Mouse (Mus musculus) forebrain, embryonic 15.5 days (tissue): ENCODE data around the gene Mlana. TPM values are rescaled to one million over a fixed set of nuclear protein-coding genes. Genes with fewer than 3 reads are reported as not detected.

ENCODE experiments used
- ATAC-seq: fragments of 200-750 bp; cut with Nextera tagmentation; replicated peaks from 2 replicates; pipeline ENCODE4 v1.8.0; 2017; ENCODE audit warnings: mild to moderate bottlenecking, moderate TSS enrichment, moderate library complexity
- H3K27ac ChIP-seq: fragments of 300-500 bp; sonication (generic); replicated peaks from 2 replicates; pipeline ENCODE4 v1.5.1; 2015; ENCODE audit warnings: mild to moderate bottlenecking, inconsistent platforms
- H3K27me3 ChIP-seq: fragments of 300-500 bp; sonication (generic); 2 replicates; pipeline ENCODE4 v1.6.1; 2015; ENCODE audit warnings: inconsistent platforms
- H3K36me3 ChIP-seq: fragments of 300-500 bp; sonication (generic); 2 replicates; pipeline ENCODE4 v1.6.1; 2015; ENCODE audit warnings: mild to moderate bottlenecking, inconsistent platforms
- H3K4me1 ChIP-seq: fragments of 300-500 bp; sonication (generic); 2 replicates; pipeline ENCODE4 v1.6.1; 2015; ENCODE audit warnings: inconsistent platforms
- H3K4me2 ChIP-seq: fragments of 300-500 bp; sonication (generic); replicated peaks from 2 replicates; pipeline ENCODE4 v1.6.1; 2015; ENCODE audit warnings: mild to moderate bottlenecking, inconsistent platforms
- H3K4me3 ChIP-seq: fragments of 300-500 bp; sonication (generic); 2 replicates; pipeline ENCODE4 v1.5.1; 2015; ENCODE audit warnings: mild to moderate bottlenecking, inconsistent platforms
- H3K9ac ChIP-seq: fragments of 300-500 bp; sonication (generic); replicated peaks from 2 replicates; pipeline ENCODE4 v1.6.1; 2015; ENCODE audit warnings: mild to moderate bottlenecking, inconsistent platforms
- H3K9me3 ChIP-seq: fragments of 300-500 bp; sonication (generic); 2 replicates; pipeline ENCODE4 v1.6.1; 2016; ENCODE audit warnings: inconsistent platforms
- WGBS: fragments of 180-500 bp; shearing (Covaris S2); methylation state at CpG from one replicate; pipeline ENCODE4 v1.1.7; 2015; ENCODE audit warnings: mixed read lengths; 5-methylcytosine and 5-hydroxymethylcytosine counted together
- polyA plus RNA-seq: library from polyadenylated mRNA; unstranded; fragments of >200 nt; fragmentation: Nextera tagmentation; extraction: Ambion mirVana; gene quantifications from 2 replicates; pipeline ENCODE4 v1.2.1, GENCODE M21; 2015

The Mlana gene
- polyA plus RNA-seq, result not detected in 2 replicates

DNA sequence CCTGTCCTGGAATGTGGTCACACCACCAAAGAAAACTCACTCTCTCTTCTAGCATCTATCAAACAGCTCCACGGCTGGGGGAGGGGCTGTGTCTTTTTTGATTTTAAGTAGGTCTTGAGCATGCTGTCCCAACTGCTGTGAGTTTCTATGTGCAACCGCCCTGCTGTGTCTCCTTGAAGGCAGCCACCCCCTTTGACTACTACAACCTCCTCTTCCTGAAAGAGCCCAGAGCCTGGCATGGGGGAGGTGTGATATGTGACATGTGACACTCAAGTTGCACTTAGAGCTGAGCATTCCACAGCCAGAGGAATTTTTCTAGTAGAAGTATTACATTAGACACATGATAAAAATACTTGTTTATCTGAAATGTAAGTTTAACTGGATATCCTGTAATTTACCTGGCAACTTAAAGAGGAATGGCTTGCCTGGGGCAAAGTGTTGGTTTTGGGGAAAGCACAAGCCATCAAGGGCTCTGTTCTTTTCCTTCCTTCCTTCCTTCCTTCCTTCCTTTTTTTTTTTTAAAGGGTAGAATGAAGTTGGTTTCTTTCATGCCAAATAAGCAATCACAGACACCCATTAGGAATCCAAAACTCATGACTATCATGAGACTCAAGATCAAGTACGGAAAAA, at the start of gene Mlana:
TSS of gene Mlana (plus strand) at position 580 of the 630 bp plus-strand sequence.
- H3K27me3 ChIP-seq, result no peaks in the 10 kb centered on the region
- no peak within 1 kb of the TSS for H3K27ac ChIP-seq
- no peak within 1 kb of the TSS for H3K4me2 ChIP-seq
- 55% methylated on average over 3 of the region's 3 CpGs for WGBS
- H3K9ac ChIP-seq, result no peak within 1 kb of the TSS
- no peak for ATAC-seq
- no peaks in the 10 kb centered on the region for H3K36me3 ChIP-seq
- no peaks in the 10 kb centered on the region for H3K9me3 ChIP-seq
- no peak within 1 kb of the TSS for H3K4me3 ChIP-seq
- H3K4me1 ChIP-seq, result no peaks in the 10 kb centered on the region

DNA sequence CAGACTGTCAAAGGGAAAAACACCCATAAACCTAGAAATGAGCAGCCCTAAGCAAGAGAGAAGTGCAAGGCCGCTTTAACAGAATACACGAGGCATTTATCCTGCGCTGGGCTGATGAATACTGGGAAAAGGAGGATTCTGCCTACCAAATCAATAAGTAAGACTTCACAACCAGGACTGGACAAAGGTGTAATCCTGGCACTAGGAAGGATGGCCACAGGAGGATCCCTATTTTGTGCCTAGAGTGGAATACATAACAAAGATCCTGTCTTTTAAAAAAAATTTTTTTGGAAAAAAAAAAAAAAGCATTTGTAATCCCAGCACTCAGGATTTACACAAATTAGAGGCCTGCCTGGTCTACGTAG, 49.1 kb upstream of the Mlana start:
- 28% methylated on average over 4 of the region's 4 CpGs for WGBS
- no peaks in the 10 kb centered on the region for H3K9me3 ChIP-seq
- peak overlapping the region; percentile 98 for H3K4me3 ChIP-seq
- peaks cover 5% of the 10 kb centered on the region for H3K4me1 ChIP-seq
- H3K27ac ChIP-seq, result peak overlapping the region; percentile 93
- H3K27me3 ChIP-seq, result no peaks in the 10 kb centered on the region
- no peaks in the 10 kb centered on the region; the same call in 1 of the 2 replicates for H3K36me3 ChIP-seq
- peak overlapping the region; percentile 86; the same call in 1 of the 2 replicates for H3K9ac ChIP-seq
- no peak for ATAC-seq
- H3K4me2 ChIP-seq, result peak overlapping the region; percentile 62

DNA sequence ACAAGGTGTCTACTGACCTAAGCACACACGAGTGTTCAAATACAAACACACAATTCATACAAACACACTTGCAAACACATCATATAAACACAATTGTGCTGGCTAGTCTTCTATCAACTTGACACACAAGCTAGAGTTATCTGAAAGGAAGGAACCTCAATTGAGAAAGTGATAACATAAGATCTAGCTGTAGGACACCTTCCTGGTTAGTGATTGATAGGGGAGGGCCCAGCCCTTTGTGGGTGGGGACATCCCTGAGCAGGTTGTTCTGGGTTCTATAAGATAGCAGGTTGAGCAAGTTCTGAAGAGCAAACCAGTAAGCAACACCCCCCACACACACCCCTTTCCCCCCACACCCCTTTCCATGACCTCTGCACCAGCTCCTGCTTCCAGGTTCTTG, 47.9 kb upstream of the Mlana start:
- H3K4me2 ChIP-seq, result no peak overlapping the region
- 90% methylated on average over 1 of the region's 1 CpGs for WGBS
- H3K36me3 ChIP-seq, result no peaks in the 10 kb centered on the region; the same call in 1 of the 2 replicates

DNA sequence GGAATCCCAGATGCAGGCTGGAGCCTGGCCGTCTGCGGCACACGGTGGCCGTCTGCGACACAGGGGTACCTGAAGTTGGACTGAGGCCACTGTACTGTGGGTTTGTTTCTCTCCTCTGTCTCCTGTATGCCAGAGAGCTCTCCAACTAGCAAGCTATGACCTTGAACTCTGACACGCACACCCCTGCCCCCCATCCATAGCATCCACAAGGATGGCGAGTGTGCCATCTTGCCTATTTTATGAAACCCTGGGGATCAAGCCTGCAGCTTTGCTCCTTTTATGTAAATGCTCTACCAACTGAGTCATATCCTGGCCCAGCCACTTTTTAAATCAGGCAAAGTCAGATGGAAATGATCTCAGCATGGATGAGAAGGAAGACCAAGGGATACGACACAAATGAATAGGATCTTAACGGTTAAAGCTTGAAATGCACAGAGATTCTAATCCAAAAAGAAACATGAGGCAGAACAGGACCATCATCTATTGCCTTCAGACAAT, 43.8 kb upstream of the Mlana start:
- Histone ChIP-seq H3K9me3 (no peaks in the 10 kb centered on the region), H3K9ac (no peak overlapping the region), H3K27ac (no peak overlapping the region), H3K4me1 (no peaks in the 10 kb centered on the region), H3K27me3 (no peaks in the 10 kb centered on the region), H3K4me3 (no peak overlapping the region), H3K36me3 (no peaks in the 10 kb centered on the region), H3K4me2 (no peak overlapping the region)
- no peak for ATAC-seq
- WGBS, result 83% methylated on average over 9 of the region's 9 CpGs

More for the DNA sequence above, 47.9 kb upstream of the Mlana start:
- no peak overlapping the region for H3K9ac ChIP-seq
- no peak overlapping the region for H3K27ac ChIP-seq
- no peak for ATAC-seq
- no peak overlapping the region for H3K4me3 ChIP-seq
- no peaks in the 10 kb centered on the region for H3K27me3 ChIP-seq
- H3K9me3 ChIP-seq, result no peaks in the 10 kb centered on the region
- peaks cover 5% of the 10 kb centered on the region for H3K4me1 ChIP-seq

DNA sequence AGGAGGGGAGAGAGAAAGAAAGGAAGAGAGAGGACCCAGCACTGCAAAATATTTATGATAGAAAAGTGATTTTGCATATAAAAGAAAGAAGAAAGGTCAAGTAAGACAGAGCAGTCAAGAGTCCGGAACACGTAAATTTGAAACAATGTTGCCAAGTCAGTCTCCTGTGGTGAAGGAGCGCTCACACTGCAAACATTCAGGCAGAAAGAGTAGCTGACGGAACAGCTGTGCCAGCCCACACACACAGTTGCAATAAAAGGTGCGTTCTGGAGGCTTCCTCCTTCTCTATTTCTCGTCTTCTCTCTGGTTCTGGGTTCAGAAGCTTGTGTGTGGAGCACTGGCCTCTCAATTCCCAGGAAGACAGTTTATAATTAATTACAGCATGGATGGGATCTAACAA, 42.5 kb upstream of the Mlana start:
- ATAC-seq, result no peak
- H3K4me3 ChIP-seq, result no peak overlapping the region
- no peaks in the 10 kb centered on the region for H3K9me3 ChIP-seq
- WGBS, result 44% methylated on average over 6 of the region's 6 CpGs
- H3K36me3 ChIP-seq, result no peaks in the 10 kb centered on the region
- H3K4me2 ChIP-seq, result no peak overlapping the region
- H3K27me3 ChIP-seq, result no peaks in the 10 kb centered on the region
- H3K27ac ChIP-seq, result no peak overlapping the region
- H3K9ac ChIP-seq, result no peak overlapping the region
- H3K4me1 ChIP-seq, result no peaks in the 10 kb centered on the region

DNA sequence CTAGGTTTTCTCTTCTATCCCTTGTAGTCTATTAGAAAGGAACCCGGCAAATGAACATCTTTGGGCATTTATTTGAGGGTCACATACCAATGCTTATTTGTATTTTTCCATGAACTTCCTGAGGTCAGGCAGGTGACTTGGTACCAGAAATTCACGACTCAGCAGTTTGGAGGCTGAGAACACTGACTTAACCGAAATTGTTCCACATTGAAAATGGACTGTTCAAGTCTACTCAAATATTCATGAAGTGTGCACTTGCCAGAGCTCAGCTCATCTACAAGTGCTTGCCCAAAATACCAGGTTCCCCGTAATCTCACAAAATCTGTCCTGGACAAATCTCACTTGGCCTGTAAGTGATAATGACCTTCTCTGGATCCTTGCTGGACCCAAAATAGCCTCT, 41.6 kb upstream of the Mlana start:
- Histone ChIP-seq H3K27me3 (no peaks in the 10 kb centered on the region), H3K36me3 (no peaks in the 10 kb centered on the region), H3K4me2 (no peak overlapping the region), H3K4me3 (no peak overlapping the region), H3K9me3 (no peaks in the 10 kb centered on the region), H3K27ac (no peak overlapping the region), H3K4me1 (no peaks in the 10 kb centered on the region), H3K9ac (no peak overlapping the region)
- ATAC-seq, result no peak
- WGBS, result 61% methylated on average over 4 of the region's 4 CpGs

DNA sequence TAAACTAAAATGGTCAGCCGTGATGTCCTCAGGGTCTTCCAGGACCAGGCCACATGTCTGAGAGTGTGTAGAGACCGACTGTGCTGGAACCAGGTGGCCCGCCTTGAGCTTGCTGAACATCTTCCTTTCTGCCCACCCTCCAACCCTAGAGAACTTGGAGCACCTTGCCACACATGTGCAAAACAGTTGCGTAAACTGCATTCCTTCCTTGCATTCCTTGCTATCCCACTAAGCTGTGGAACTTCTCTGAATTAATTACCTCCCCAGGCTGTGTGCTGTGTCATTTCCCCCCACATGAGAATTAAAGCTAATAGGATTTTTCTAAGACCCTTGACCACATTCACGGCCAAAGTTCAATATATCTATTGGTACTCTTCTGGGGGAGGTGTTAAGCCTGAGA, 41.0 kb upstream of the Mlana start:
- H3K36me3 ChIP-seq, result no peaks in the 10 kb centered on the region
- no peak overlapping the region for H3K4me2 ChIP-seq
- H3K9ac ChIP-seq, result no peak overlapping the region
- H3K27me3 ChIP-seq, result no peaks in the 10 kb centered on the region
- no peak overlapping the region for H3K27ac ChIP-seq
- no peaks in the 10 kb centered on the region for H3K4me1 ChIP-seq
- WGBS, result 87% methylated on average over 5 of the region's 5 CpGs
- H3K9me3 ChIP-seq, result no peaks in the 10 kb centered on the region
- ATAC-seq, result no peak
- H3K4me3 ChIP-seq, result no peak overlapping the region

DNA sequence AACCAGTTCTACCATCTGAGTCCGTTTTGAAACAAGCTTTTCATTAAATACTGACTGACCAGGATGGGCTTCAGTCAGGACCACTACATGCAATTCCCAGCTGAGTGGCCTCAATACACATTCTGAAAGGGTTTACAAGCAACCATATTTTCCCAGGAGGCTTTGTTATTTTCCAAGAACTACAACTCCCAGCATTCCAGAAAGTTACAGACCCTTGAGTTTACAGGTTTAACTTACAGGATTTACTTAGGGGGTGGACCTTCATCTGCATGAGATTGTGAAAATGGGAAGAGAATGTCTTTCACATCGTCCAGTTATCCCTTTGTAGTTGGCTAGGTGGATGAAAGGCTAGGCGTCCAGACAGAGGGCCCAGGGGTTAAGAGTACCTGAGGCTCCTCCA, 40.6 kb upstream of the Mlana start:
- Histone ChIP-seq H3K27me3 (no peaks in the 10 kb centered on the region), H3K9ac (no peak overlapping the region), H3K4me1 (no peaks in the 10 kb centered on the region), H3K4me2 (no peak overlapping the region), H3K27ac (no peak overlapping the region), H3K36me3 (no peaks in the 10 kb centered on the region), H3K4me3 (no peak overlapping the region), H3K9me3 (no peaks in the 10 kb centered on the region)
- WGBS, result 51% methylated on average over 3 of the region's 3 CpGs
- ATAC-seq, result no peak

DNA sequence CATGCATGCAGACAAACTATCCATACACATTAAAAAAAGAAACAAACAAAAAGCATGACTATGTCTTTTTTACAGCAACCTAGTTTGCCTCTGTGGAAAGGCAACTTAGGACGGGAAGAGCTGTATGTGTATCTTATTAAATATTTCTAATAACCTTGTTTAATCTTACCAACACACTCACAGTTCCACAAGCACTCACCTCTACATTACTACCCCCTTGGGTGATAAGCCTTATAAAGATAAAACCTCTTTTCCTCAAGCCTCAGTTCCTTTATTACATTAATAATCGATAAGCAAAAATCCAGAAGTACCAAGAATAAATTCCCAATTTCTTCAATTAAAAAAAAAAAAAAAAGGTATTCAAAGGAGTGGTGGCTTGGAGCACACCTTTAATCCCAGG, 40.1 kb upstream of the Mlana start:
- Histone ChIP-seq H3K9ac (no peak overlapping the region), H3K4me3 (no peak overlapping the region), H3K4me1 (no peaks in the 10 kb centered on the region), H3K36me3 (no peaks in the 10 kb centered on the region), H3K4me2 (no peak overlapping the region), H3K9me3 (no peaks in the 10 kb centered on the region), H3K27ac (no peak overlapping the region), H3K27me3 (no peaks in the 10 kb centered on the region)
- no peak for ATAC-seq
- WGBS, result 94% methylated on average over 2 of the region's 2 CpGs

DNA sequence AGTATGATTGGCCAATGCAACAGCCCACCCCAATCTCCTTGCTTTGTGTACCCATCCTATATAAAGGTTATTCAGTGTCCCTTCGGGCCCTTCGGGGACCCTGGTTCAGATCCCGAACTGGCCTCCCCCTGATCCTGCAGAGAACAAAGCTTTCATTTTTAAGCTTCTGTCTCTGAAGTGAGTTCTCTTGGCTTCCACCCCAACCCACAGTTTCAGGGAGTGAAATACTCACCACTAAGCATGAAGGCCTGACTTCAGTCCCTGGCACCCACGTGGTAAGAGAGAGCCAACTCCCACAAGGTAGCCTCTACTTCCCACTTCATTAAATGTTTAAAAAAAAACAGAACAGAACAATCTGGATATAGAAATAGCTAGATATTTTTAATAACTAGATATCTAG, 38.8 kb upstream of the Mlana start:
- no peaks in the 10 kb centered on the region for H3K27me3 ChIP-seq
- no peak overlapping the region for H3K4me2 ChIP-seq
- no peaks in the 10 kb centered on the region for H3K9me3 ChIP-seq
- H3K36me3 ChIP-seq, result no peaks in the 10 kb centered on the region
- no peaks in the 10 kb centered on the region for H3K4me1 ChIP-seq
- no peak overlapping the region for H3K27ac ChIP-seq
- no peak overlapping the region for H3K4me3 ChIP-seq
- 80% methylated on average over 4 of the region's 4 CpGs for WGBS
- no peak overlapping the region for H3K9ac ChIP-seq
- no peak for ATAC-seq

DNA sequence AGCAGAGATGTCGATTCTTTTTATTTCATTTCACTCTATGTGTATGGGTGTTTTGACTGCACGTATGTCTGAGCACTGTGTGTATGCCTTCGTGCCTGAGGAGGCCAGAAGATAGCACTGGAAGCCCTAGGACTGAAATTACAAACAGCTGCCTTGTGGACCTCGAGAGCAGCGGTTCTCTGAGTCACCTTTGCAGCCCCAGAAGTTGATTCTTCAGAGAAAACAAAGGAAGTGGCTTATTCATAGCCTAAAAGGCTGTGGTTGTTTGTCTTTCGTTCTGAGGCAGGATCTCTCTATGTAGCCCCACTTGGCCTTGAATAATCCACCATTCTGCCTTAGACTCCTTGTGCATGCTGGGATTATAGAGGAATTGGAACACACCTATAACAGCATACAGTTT, 37.9 kb upstream of the Mlana start:
- Histone ChIP-seq H3K27me3 (no peaks in the 10 kb centered on the region), H3K9me3 (no peaks in the 10 kb centered on the region), H3K27ac (no peak overlapping the region), H3K4me1 (no peaks in the 10 kb centered on the region), H3K9ac (no peak overlapping the region), H3K4me2 (no peak overlapping the region), H3K36me3 (no peaks in the 10 kb centered on the region), H3K4me3 (no peak overlapping the region)
- no peak for ATAC-seq
- WGBS, result 78% methylated on average over 6 of the region's 6 CpGs

DNA sequence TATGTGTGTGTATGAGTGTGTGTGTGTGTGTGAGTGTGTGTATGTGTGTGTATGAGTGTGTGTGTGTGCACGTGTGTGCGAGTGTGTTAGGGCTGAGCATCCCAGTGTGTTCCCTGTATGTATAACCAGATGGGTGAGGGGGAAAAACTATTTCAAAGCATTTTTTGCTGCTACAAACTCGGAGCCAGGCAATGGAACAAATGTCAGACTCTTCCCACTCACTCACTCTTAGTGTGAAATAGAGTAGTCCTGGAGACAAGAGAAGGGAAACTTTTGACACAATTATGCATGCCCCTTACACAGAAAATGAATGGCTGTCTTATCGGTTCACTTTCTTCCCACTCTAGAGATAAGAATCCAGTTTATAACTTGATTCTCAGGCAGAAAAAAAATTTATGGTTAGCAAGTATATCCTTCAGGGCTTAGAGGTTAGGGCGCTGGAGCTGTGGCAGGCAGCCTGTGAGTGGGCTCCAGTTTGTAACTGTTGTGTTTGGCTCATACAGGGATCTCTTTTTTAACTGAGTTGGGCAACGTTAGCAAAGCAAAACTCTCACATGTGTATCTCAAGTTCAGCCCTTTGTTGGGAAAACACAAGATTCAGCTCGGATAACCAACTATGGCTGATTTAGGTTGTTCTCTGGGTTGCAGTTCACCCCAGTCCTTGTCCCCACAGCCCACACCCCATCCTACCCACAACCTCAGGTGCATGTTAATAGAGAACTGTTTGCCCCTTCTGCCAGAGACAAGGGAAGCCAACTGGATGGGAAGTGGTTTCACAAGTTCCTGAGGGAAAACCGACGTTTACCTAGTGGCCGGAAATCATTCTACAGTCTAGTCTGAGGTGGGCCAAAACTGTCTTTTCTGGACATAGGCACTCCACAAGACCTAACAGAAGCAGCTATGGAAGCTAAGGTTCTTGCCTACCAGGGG, 36.5 kb upstream of the Mlana start:
- Histone ChIP-seq H3K27ac (no peak overlapping the region), H3K27me3 (no peaks in the 10 kb centered on the region), H3K9me3 (no peaks in the 10 kb centered on the region), H3K9ac (no peak overlapping the region), H3K36me3 (no peaks in the 10 kb centered on the region), H3K4me1 (no peaks in the 10 kb centered on the region), H3K4me3 (no peak overlapping the region), H3K4me2 (no peak overlapping the region)
- WGBS, result 90% methylated on average over 10 of the region's 10 CpGs
- no peak for ATAC-seq
